Mouse (Mus musculus) spleen, adult 2 months (tissue): ENCODE measurements at regions not wholly inside any gene's neighbourhood (a gene's known extent, or its start where the extent isn't known, plus 50 kb on each side); places are given as distances from the start of the nearest gene placed in this dataset.

Experiments used
- DNase-seq, 2 experiments: peaks; one replicate each; pipeline versions ENCODE4 v3.0.0 to v3.0.0-alpha.2; 2012 to 2021; ENCODE audit warnings: low spot score in 2 of 2, low read depth in 1 of 2
- H3K27ac ChIP-seq: fragments of 200-500 bp; 2 replicates; pipeline ENCODE4 v1.5.1; 2012; ENCODE audit warnings: low read length, inconsistent platforms; ENCODE audit not compliant: insufficient read depth
- H3K27me3 ChIP-seq: fragments of 200-500 bp; 2 replicates; pipeline ENCODE4 v1.6.1; 2012; ENCODE audit warnings: mild to moderate bottlenecking, moderate library complexity, low read length, inconsistent platforms; ENCODE audit not compliant: control insufficient read depth, insufficient read depth
- H3K36me3 ChIP-seq: fragments of 200-500 bp; 2 replicates; pipeline ENCODE4 v1.6.1; 2012; ENCODE audit warnings: mild to moderate bottlenecking, low read length, inconsistent platforms; ENCODE audit not compliant: control insufficient read depth, insufficient read depth
- H3K4me1 ChIP-seq: fragments of 200-500 bp; 2 replicates; pipeline ENCODE4 v1.6.1; 2011; ENCODE audit warnings: inconsistent platforms; ENCODE audit not compliant: control insufficient read depth, insufficient read depth, insufficient read length
- H3K4me3 ChIP-seq: fragments of 200-500 bp; 2 replicates; pipeline ENCODE4 v1.5.1; 2011; ENCODE audit warnings: mild to moderate bottlenecking, inconsistent platforms; ENCODE audit not compliant: insufficient read depth, insufficient read length; ENCODE audit errors: extremely low read depth
- CTCF ChIP-seq: fragments of 200-500 bp; IDR thresholded peaks from 2 replicates; pipeline ENCODE4 v1.5.1; 2011; ENCODE audit warnings: mild to moderate bottlenecking, inconsistent platforms; ENCODE audit not compliant: insufficient read depth, insufficient read length, insufficient replicate concordance; ENCODE audit errors: extremely low read depth
- POLR2A ChIP-seq: fragments of 200-500 bp; IDR thresholded peaks from 2 replicates; pipeline ENCODE4 v1.6.1; 2011; ENCODE audit warnings: low read depth, low read length, inconsistent platforms
- WGBS: fragments of 180-500 bp; shearing (Covaris S2); methylation state at CpG from one replicate; pipeline ENCODE4 v1.1.7; 2018; 5-methylcytosine and 5-hydroxymethylcytosine counted together

DNA sequence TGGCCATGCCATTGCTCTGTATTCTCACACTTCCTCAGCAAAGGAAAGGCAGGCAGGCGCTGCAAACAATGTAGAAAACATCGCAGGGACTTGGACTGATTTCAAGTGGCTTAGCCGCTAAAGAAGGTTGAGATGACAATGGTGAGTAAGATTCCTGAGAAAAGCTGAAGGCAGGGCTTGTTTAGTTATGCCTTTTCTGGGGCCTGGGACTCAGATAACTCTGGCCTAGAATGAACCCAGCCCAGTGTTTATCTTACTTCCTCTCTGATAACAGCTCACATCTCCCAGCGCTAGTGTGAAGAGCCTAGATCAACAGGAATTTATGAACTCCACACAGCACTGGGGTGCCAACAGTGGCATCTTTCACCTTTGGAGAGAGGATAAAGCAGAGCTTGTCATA is 170.2 kb downstream of the Phlda1 start:
- WGBS: 57% methylated on average over 4 of the region's 4 CpGs
- H3K27ac ChIP-seq: no peak overlapping the region
- H3K4me1 ChIP-seq: no peaks in the 10 kb centered on the region
- H3K36me3 ChIP-seq: no peaks in the 10 kb centered on the region
- no peaks in the 10 kb centered on the region for H3K27me3 ChIP-seq
- no peak for DNase-seq
- TF ChIP-seq CTCF (no peak), POLR2A (no peak)
- no peak overlapping the region for H3K4me3 ChIP-seq

DNA sequence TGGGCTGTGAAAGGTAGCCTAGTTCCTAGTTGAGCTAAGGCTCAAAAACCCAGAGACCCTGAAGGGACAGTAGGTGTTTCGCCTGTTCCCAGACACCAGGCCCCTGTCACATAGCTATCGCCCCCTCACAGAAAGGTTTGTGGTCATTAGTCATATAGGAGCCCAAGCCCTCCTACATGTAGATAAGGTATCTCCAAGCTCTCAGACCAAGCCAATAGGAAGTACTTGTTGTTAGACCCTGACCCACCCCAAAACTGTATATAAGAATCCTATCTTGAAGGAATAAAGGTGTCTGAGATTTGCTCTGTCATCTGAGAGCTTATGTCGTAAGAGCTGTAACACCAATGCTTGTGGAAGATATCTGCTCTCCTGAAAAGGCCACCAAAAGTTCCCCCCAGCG is 174.8 kb downstream of the Phlda1 start:
- 86% methylated on average over 4 of the region's 4 CpGs for WGBS

DNA sequence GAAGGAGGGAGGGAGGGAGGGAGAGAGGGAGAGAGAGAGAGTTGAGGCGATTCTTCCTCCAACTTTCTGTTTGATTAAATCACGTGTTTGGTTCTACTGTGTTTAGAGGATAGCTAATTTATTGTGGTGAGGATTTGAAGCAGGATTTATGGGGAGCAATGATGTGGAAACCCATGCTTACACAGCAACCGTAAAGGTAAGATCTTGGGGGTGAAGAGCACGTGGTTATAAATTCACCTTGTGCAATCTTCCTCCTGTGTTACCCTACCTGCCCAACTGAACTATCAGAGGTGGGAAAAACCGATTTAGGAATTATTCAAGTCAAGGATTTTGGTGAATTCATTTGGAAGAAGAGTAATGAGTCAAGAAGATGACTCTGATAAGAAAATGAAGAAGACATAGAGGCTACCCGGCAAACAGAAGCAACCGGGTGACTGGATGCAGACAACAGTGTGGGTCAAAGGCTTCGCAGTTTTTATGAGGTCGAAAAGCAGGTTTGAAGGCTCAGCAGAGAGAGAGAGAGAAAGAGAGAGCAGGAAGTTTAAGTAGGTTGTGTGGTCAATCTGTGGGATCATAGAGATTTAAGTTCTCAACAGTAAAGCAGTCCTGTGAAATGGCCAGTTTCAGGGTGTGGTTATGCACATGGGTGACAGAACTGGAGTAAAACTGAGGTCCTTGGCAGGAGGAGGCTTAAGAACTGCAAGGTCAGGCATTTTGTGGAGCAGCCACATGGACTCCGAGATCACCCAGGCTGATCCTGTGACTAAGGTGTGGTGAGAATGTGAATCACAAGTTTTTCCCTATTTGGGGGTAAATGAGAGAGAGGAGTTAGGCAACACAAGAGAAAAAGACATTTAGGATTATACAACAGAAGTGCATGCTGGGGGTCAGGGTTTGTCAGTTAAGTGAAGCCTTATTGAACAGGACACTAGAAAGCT is 178.6 kb downstream of the Phlda1 start:
- Histone ChIP-seq H3K4me1 (no peaks in the 10 kb centered on the region), H3K27ac (no peak overlapping the region), H3K36me3 (no peaks in the 10 kb centered on the region), H3K4me3 (no peak overlapping the region), H3K27me3 (no peaks in the 10 kb centered on the region)
- no peak for TF ChIP-seq POLR2A
- TF ChIP-seq CTCF: no peak
- WGBS: 82% methylated on average over 10 of the region's 10 CpGs
- no peak for DNase-seq

More for the DNA sequence above, 174.8 kb downstream of the Phlda1 start:
- Histone ChIP-seq H3K27ac (no peak overlapping the region), H3K36me3 (no peaks in the 10 kb centered on the region), H3K4me3 (no peak overlapping the region), H3K27me3 (no peaks in the 10 kb centered on the region), H3K4me1 (no peaks in the 10 kb centered on the region)
- TF ChIP-seq CTCF: no peak
- TF ChIP-seq POLR2A: no peak
- no peak for DNase-seq

GRCm38 (mm10) chr10:111686585-111686984 is 180.5 kb downstream of the Phlda1 start:
- TF ChIP-seq CTCF: no peak
- no peak for TF ChIP-seq POLR2A
- H3K27ac ChIP-seq: no peak overlapping the region
- 85% methylated on average over 5 of the region's 5 CpGs for WGBS
- H3K4me3 ChIP-seq: no peak overlapping the region
- H3K27me3 ChIP-seq: no peaks in the 10 kb centered on the region
- no peak for DNase-seq
- no peaks in the 10 kb centered on the region for H3K36me3 ChIP-seq
- no peaks in the 10 kb centered on the region for H3K4me1 ChIP-seq

DNA sequence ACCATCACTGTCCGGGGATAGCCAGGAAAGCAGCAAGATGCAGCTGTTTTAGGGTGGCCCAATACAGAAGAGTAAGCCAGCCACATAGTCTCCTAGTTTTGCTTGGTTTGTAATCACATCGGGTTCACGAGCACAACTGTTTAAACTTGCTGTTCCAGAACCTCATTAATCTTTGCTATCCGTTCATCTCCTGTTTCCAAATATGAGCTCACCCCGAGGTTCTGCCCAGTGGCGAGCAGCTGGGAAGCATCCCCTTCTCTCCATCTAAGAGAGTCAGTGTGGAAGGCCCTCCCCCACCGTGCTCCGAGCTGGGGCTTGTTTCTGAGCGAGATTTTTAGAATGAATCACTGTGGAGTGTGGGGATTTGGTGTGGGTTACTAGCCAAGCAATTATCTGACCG is 183.5 kb downstream of the Phlda1 start:
- no peak for DNase-seq
- Histone ChIP-seq H3K27ac (no peak overlapping the region), H3K36me3 (no peaks in the 10 kb centered on the region), H3K4me3 (no peak overlapping the region), H3K4me1 (no peaks in the 10 kb centered on the region), H3K27me3 (no peaks in the 10 kb centered on the region)
- WGBS: 77% methylated on average over 10 of the region's 10 CpGs
- TF ChIP-seq POLR2A: no peak
- no peak for TF ChIP-seq CTCF

GRCm38 (mm10) chr10:111693762-111694161 is 187.7 kb downstream of the Phlda1 start:
- no peaks in the 10 kb centered on the region for H3K27me3 ChIP-seq
- no peak for DNase-seq
- TF ChIP-seq POLR2A (no peak), CTCF (no peak)
- no peaks in the 10 kb centered on the region for H3K4me1 ChIP-seq
- H3K27ac ChIP-seq: no peak overlapping the region
- H3K36me3 ChIP-seq: no peaks in the 10 kb centered on the region
- H3K4me3 ChIP-seq: no peak overlapping the region
